Mouse (Mus musculus): ENCODE results near the gene Ppia. TPM values are rescaled to one million over a fixed set of nuclear protein-coding genes. Genes with fewer than 3 reads are reported as not detected.
"Not testable (repeated sequence)": the region's sequence is repeated elsewhere in the genome, so short reads cannot be mapped to it uniquely, and the experiment has no call there.

Ppia gene
- 1,045 and 1,237 TPM in 2 replicates for polyA plus RNA-seq (2012; rRNA removed)

DNA sequence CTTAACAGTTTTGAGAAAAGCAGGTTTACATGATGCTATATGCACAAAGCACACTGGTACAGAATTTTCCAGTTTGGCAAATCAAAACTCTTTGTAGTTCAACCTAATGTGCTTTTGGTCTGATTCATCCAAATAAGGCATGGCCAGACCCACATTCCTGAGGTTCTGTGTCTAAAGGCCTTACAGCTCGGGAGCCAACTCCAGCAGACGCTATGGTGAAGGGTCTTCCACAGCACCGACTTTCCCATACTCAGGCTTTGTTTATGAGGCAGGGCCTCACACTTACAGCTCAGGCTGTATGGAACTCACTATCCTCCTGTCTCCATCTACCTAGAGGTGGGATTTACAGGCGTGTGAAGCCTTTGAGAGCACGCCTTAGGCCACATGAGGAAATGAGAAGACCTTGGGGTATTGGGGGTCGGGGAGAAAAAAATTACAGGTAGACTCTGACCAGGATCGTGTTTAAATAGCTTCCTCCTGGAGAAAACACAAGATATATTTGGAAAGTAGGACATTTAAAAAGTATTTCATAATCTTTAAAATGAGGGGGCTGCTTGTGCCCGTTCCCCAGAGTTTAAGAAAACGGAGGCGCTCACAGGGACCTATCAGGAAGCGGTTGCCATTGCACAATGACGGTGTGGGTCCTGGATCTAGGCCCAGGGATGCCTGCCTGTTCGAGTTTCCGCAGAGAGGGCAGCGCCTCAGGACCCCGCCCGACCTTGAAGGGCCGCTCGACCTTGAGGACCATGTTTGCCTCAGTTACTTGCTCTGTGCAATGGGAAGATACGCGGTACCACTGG lies at the start of gene Ppia:
Gene Ppia (plus strand): TSS at position 693 of the 800 bp plus-strand sequence.
- Histone ChIP-seq H3K4me1 (ENCODE audit: control insufficient read depth, insufficient read depth, low read length) (peaks cover 9% of the 10 kb centered on the region; the same call in 1 of the 2 replicates), H3K36me3 (ENCODE audit: control insufficient read depth, insufficient read depth, low read length) (peaks cover 10% of the 10 kb centered on the region), H3K27me3 (replicated peaks; ENCODE audit: control insufficient read depth, insufficient read depth, low read length) (no peaks in the 10 kb centered on the region), H3K4me3 (ENCODE audit: insufficient read depth, low read depth, low read length) (peak within 1 kb of the TSS; percentile 97), H3K27ac (ENCODE audit: insufficient read depth, low read depth, low read length) (peak within 1 kb of the TSS; percentile 92)
- TF ChIP-seq CTCF (conservative IDR thresholded peaks at IDR 0.05; ENCODE audit: insufficient read depth, insufficient read length, low read depth, low read length): no peak
- peak; percentile 25 for TF ChIP-seq POLR2A (IDR thresholded peaks at IDR 0.05; ENCODE audit: low read depth, low read length)
- WGBS: 13% methylated on average over 21 of the region's 21 CpGs
- DNase-seq: no peak

DNA sequence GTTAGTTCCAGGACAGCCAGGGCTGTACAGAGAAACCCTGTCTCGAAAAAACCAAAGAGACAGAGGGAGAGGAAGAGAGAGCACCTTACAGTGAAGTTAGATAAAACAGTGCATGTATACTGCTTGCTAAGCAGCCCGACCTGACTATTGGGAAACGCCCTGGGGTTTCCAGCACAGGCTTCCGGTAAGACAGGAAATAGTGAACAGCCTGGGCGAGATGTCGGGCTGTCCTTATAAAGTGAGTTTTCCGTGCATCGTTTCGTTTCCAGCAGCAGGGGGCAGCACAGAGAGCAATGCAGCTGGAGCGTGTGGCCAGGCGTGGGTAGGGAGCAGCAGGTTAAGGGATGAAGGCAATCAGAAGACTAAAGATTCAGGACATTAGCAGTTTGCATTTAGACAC lies 49.4 kb upstream of the Ppia start:
- H3K4me3 ChIP-seq (ENCODE audit: insufficient read depth, low read depth, low read length): no peak overlapping the region
- no peaks in the 10 kb centered on the region for H3K36me3 ChIP-seq (ENCODE audit: control insufficient read depth, insufficient read depth, low read length)
- TF ChIP-seq POLR2A (IDR thresholded peaks at IDR 0.05; ENCODE audit: low read depth, low read length) (peak; percentile 12), CTCF (conservative IDR thresholded peaks at IDR 0.05; ENCODE audit: insufficient read depth, insufficient read length, low read depth, low read length) (peak; percentile 89)
- peak overlapping the region; percentile 6; the same call in 1 of the 2 replicates for H3K27ac ChIP-seq (ENCODE audit: insufficient read depth, low read depth, low read length)
- H3K4me1 ChIP-seq (ENCODE audit: control insufficient read depth, insufficient read depth, low read length): no peaks in the 10 kb centered on the region
- WGBS: 16% methylated on average over 11 of the region's 11 CpGs
- peak; percentile 87 for DNase-seq
- H3K27me3 ChIP-seq (replicated peaks; ENCODE audit: control insufficient read depth, insufficient read depth, low read length): no peaks in the 10 kb centered on the region

DNA sequence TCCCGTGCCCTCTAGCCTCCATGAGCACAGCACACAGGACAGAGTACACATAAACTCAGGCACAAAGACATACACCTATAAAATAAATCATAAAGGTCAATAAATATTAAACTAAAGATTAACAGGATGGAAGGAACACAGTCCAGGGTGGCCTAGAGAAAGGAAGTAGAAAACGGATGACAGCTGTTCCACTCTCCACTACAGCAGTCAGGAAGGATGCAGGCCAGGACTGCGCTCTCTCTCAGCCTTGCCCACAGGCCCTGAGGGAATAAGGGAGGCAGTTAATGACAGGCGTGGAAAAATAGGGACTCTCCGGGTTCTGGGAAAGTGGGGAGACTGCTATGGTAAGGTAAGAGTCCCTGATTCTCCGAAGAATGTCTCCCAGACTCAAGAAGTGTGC lies 48.8 kb upstream of the Ppia start:
- H3K27ac ChIP-seq (ENCODE audit: insufficient read depth, low read depth, low read length): no peak overlapping the region
- no peaks in the 10 kb centered on the region for H3K4me1 ChIP-seq (ENCODE audit: control insufficient read depth, insufficient read depth, low read length)
- WGBS: 61% methylated on average over 6 of the region's 6 CpGs
- no peak overlapping the region for H3K4me3 ChIP-seq (ENCODE audit: insufficient read depth, low read depth, low read length)
- H3K36me3 ChIP-seq (ENCODE audit: control insufficient read depth, insufficient read depth, low read length): no peaks in the 10 kb centered on the region
- no peak for DNase-seq
- TF ChIP-seq CTCF (conservative IDR thresholded peaks at IDR 0.05; ENCODE audit: insufficient read depth, insufficient read length, low read depth, low read length) (no peak), POLR2A (IDR thresholded peaks at IDR 0.05; ENCODE audit: low read depth, low read length) (no peak)
- H3K27me3 ChIP-seq (replicated peaks; ENCODE audit: control insufficient read depth, insufficient read depth, low read length): no peaks in the 10 kb centered on the region

DNA sequence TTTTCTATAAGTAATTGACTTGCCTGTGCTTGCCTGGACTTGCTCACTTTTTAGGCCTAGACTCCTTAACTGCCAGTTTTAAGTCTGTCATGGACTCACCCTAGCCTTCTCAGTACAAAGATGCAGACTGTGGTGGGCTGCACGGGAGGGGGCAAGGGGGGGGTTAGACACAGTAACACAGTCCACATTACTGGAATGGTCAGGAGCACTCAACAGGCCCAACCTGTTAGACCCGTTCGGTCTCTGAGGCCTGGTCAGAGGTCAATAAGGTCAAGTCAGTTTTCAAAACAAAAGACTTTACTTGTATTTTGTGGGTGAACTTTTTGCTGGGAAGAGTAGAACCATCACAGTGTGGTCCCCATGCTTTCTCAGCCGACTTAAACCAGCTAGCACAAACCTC lies 48.1 kb upstream of the Ppia start:
- 65% methylated on average over 4 of the region's 4 CpGs for WGBS
- H3K27ac ChIP-seq (ENCODE audit: insufficient read depth, low read depth, low read length): no peak overlapping the region
- H3K27me3 ChIP-seq (replicated peaks; ENCODE audit: control insufficient read depth, insufficient read depth, low read length): no peaks in the 10 kb centered on the region
- H3K4me1 ChIP-seq (ENCODE audit: control insufficient read depth, insufficient read depth, low read length): no peaks in the 10 kb centered on the region
- no peaks in the 10 kb centered on the region for H3K36me3 ChIP-seq (ENCODE audit: control insufficient read depth, insufficient read depth, low read length)
- no peak overlapping the region for H3K4me3 ChIP-seq (ENCODE audit: insufficient read depth, low read depth, low read length)
- no peak for DNase-seq
- TF ChIP-seq POLR2A (IDR thresholded peaks at IDR 0.05; ENCODE audit: low read depth, low read length) (no peak), CTCF (conservative IDR thresholded peaks at IDR 0.05; ENCODE audit: insufficient read depth, insufficient read length, low read depth, low read length) (no peak)

DNA sequence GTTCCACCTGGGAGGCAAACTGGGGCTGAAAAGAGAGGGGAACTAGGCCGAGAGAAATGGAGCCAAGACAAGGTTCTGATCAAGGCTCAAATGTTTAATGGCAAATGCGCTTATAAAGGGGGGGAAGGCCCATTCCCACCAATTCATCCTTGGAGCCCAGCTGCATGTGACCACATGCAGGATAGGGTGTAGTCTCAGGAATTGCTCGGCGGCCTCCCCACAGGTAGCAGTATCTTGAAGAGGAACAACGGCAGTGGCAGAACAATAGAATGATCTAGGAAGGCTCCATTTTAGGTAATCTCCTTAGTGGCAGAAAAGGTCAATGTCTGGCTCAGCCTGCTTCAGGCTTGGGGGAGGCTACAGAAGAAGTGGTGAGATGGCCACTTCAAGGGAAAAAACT lies 47.3 kb upstream of the Ppia start:
- not testable (repeated sequence) for H3K27ac ChIP-seq (ENCODE audit: insufficient read depth, low read depth, low read length); H3K4me1 ChIP-seq (ENCODE audit: control insufficient read depth, insufficient read depth, low read length); H3K27me3 ChIP-seq (replicated peaks; ENCODE audit: control insufficient read depth, insufficient read depth, low read length); H3K4me3 ChIP-seq (ENCODE audit: insufficient read depth, low read depth, low read length); DNase-seq; H3K36me3 ChIP-seq (ENCODE audit: control insufficient read depth, insufficient read depth, low read length)
- WGBS: 85% methylated on average over 5 of the region's 5 CpGs

DNA sequence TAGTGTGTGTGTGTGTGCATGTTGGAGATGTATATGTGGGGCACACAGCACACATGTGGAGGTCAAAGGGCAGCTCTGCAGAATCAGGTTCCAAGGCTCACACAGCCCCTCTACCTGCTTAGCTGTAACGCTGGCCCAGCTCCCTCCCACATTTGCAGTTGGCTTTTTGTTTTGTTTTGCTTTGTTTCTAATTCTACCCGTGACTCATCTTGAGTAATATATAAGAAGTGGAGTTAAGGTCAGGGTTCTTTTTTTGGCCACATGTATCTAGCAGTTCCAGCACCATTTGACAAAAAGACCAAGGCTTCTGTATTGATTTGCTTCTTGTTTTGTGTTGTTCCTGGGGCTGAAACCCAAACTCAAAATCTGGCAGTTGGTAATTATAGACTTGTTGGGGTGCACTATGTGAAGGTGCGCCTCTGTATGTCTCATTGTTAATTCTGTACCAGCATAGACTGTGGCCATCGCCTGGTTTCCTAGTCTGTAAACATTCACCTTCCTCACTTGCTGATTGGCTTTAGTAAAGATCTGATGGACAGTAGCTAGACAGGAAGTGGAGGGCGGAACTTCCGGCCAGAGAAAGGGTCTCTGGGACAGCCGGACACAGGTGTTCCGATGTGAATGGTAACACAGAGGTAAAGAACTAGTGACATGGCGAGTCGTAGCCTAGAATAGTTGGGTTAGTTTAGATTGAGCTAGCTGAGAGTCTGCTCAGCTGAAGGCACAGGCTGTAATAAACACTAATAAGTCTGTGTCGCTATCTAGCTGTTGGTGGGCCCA lies 43.7 kb upstream of the Ppia start:
- no peak for DNase-seq
- H3K36me3 ChIP-seq (ENCODE audit: control insufficient read depth, insufficient read depth, low read length): no peaks in the 10 kb centered on the region
- no peaks in the 10 kb centered on the region for H3K27me3 ChIP-seq (replicated peaks; ENCODE audit: control insufficient read depth, insufficient read depth, low read length)
- H3K4me3 ChIP-seq (ENCODE audit: insufficient read depth, low read depth, low read length): no peak overlapping the region
- TF ChIP-seq CTCF (conservative IDR thresholded peaks at IDR 0.05; ENCODE audit: insufficient read depth, insufficient read length, low read depth, low read length): no peak
- TF ChIP-seq POLR2A (IDR thresholded peaks at IDR 0.05; ENCODE audit: low read depth, low read length): no peak
- H3K27ac ChIP-seq (ENCODE audit: insufficient read depth, low read depth, low read length): no peak overlapping the region
- whole genome bisulfite sequencing: 89% methylated on average over 11 of the region's 11 CpGs
- H3K4me1 ChIP-seq (ENCODE audit: control insufficient read depth, insufficient read depth, low read length): no peaks in the 10 kb centered on the region

DNA sequence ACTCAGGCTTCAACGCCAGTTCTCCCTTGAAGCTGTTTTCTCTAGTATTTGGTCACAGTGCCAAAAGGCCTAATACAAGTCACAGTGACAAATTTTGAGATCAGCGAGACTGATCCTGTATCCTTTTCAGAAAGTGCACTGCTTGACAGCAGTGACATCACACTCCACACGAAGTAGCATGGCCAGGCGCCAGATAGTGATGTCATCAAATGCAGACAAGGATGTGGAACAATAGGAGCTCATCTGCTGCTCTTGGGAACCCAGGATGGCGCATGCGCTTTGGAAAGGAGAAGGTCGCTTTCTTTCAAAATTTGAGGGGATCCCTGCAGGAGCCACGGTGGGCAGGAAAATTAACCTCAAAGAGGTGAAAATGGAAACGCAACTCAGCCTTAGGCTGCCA lies 42.5 kb upstream of the Ppia start:
- Histone ChIP-seq H3K27ac (ENCODE audit: insufficient read depth, low read depth, low read length) (no peak overlapping the region), H3K4me1 (ENCODE audit: control insufficient read depth, insufficient read depth, low read length) (no peaks in the 10 kb centered on the region), H3K36me3 (ENCODE audit: control insufficient read depth, insufficient read depth, low read length) (no peaks in the 10 kb centered on the region), H3K4me3 (ENCODE audit: insufficient read depth, low read depth, low read length) (no peak overlapping the region), H3K27me3 (replicated peaks; ENCODE audit: control insufficient read depth, insufficient read depth, low read length) (no peaks in the 10 kb centered on the region)
- TF ChIP-seq CTCF (conservative IDR thresholded peaks at IDR 0.05; ENCODE audit: insufficient read depth, insufficient read length, low read depth, low read length): no peak
- TF ChIP-seq POLR2A (IDR thresholded peaks at IDR 0.05; ENCODE audit: low read depth, low read length): no peak
- DNase-seq: no peak
- 91% methylated on average over 9 of the region's 9 CpGs for WGBS
